Mouse (Mus musculus) leukemia stem cell, adult 10-12 weeks (primary cell): ENCODE data around the gene Rbpjl. TPM values are rescaled to one million over a fixed set of nuclear protein-coding genes. Genes with fewer than 3 reads are reported as not detected.

Source experiments
- polyA plus RNA-seq: library from polyadenylated mRNA; stranded (reverse); fragments of >175 nt; gene quantifications from 2 replicates; pipeline ENCODE4 v1.2.3, GENCODE M21; 2012; ENCODE audit warnings: low replicate concordance

Gene Rbpjl
- polyA plus RNA-seq = 0.09 and 0.25 TPM in 2 replicates

DNA sequence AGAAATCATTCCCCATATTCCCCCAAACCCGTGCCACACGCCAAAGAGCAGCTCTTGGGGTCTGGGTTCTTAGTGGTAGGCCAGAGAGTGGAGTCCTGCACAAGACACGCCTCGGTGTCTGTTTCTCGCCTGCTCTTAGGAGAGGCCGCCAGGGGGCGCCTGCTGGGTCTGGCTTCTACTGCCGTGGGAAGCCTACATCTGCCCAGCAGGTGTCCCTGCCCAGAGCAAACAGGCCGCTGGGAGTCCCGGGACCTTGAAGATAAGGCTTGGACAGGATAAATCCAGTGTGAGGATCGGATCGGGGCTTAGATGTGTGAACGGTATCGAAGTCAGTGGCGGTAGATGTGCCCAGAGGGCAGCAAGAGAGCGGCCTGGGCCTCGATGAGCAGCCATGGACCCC, at the start of gene Rbpjl:
TSS of gene Rbpjl (plus strand) at position 236 of the 400 bp plus-strand sequence.

DNA sequence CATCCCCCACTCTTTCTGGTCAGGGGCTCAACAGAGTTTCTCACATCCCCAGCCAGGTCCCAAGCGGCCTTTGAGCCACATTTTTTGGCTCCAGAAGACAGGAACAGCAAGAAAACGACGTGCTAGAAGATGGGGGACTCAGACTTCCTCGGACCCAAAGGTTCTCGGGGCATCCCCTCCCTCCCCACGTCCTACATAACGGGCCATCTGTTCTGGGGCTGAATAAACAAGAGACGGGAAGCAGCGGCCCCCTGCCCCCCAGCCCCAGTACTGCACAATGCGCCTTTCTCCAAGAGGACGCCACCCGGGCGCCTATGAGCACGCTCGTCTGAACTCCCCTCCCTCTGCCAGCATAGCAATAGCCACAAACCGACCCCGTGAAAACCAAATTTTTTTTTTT, 13.9 kb upstream of the Rbpjl start, which contains the start of gene Slpi:
TSS of gene Slpi (minus strand) at position 76 of the 400 bp plus-strand sequence.

GRCm38 (mm10) chr2:164405060-164405459, 2.1 kb downstream of the Rbpjl start, which contains the start of gene Matn4:
Gene Matn4, minus strand, starts transcription at chr2:164405160.

GRCm38 (mm10) chr2:164443460-164444000, 40.6 kb downstream of the Rbpjl start, which contains the start of gene Sdc4:
Gene Sdc4, minus strand, starts transcription at chr2:164443887.

GRCm38 (mm10) chr2:164456864-164457300, 53.9 kb downstream of the Rbpjl start, which contains the start of gene Sys1:
Gene Sys1, plus strand, starts transcription at chr2:164456964.

GRCm38 (mm10) chr2:164460745-164461551, 58.0 kb downstream of the Rbpjl start, which contains the start of gene Gm20458:
Gene Gm20458, plus strand, starts transcription at chr2:164460967.

Other genes starting within 250 kb of the Rbpjl start
- gene Kcns1, start 232.0 kb upstream of the Rbpjl start, polyA plus RNA-seq = 0.08 and 0.16 TPM in 2 replicates
- not detected in 2 replicates for gene Wfdc5, start 220.4 kb upstream of the Rbpjl start, polyA plus RNA-seq
- 0.25 TPM in 1 of 2 replicates, not detected in the other for gene Wfdc12, start 212.5 kb upstream of the Rbpjl start, polyA plus RNA-seq
- gene Wfdc15a, start 203.0 kb upstream of the Rbpjl start, polyA plus RNA-seq = not detected in 2 replicates
- gene Wfdc15b, start 181.5 kb upstream of the Rbpjl start, polyA plus RNA-seq = not detected in 2 replicates
- not detected in 2 replicates for gene Svs2, start 164.7 kb upstream of the Rbpjl start, polyA plus RNA-seq
- gene Svs3b, start 146.5 kb upstream of the Rbpjl start, polyA plus RNA-seq = not detected in 2 replicates
- gene Svs4, start 124.7 kb upstream of the Rbpjl start, polyA plus RNA-seq = not detected in 2 replicates
- gene Svs3a, start 113.9 kb upstream of the Rbpjl start, polyA plus RNA-seq = not detected in 2 replicates
- gene Svs6, start 86.4 kb upstream of the Rbpjl start, polyA plus RNA-seq = not detected in 2 replicates
- gene Svs5, start 70.4 kb upstream of the Rbpjl start, polyA plus RNA-seq = not detected in 2 replicates
- gene Slpi, start 14.0 kb upstream of the Rbpjl start, polyA plus RNA-seq = 5.2 and 16.4 TPM in 2 replicates
- 0.07 TPM in 1 of 2 replicates, not detected in the other for gene Matn4, start 2.0 kb downstream of the Rbpjl start, polyA plus RNA-seq
- 1.4 and 10.9 TPM in 2 replicates for gene Sdc4, start 40.7 kb downstream of the Rbpjl start, polyA plus RNA-seq
- 222 and 239 TPM in 2 replicates for gene Sys1, start 53.8 kb downstream of the Rbpjl start, polyA plus RNA-seq
- 0.17 and 0.94 TPM in 2 replicates for gene Gm20458, start 57.8 kb downstream of the Rbpjl start, polyA plus RNA-seq
- gene Trp53tg5, start 70.6 kb downstream of the Rbpjl start, polyA plus RNA-seq = not detected in 2 replicates
- gene Dbndd2, start 83.0 kb downstream of the Rbpjl start, polyA plus RNA-seq = 15.3 and 25.0 TPM in 2 replicates
- 173 and 257 TPM in 2 replicates for gene Pigt, start 94.4 kb downstream of the Rbpjl start, polyA plus RNA-seq
- gene Wfdc2, start 159.3 kb downstream of the Rbpjl start, polyA plus RNA-seq = not detected in 2 replicates
- gene Spint3, start 170.3 kb downstream of the Rbpjl start, polyA plus RNA-seq = not detected in 2 replicates
- gene Wfdc6a, start 182.3 kb downstream of the Rbpjl start, polyA plus RNA-seq = not detected in 2 replicates
- gene Eppin, start 190.5 kb downstream of the Rbpjl start, polyA plus RNA-seq = not detected in 2 replicates
- gene Wfdc6b, start 210.4 kb downstream of the Rbpjl start, polyA plus RNA-seq = not detected in 2 replicates
- gene Wfdc8, start 210.5 kb downstream of the Rbpjl start, polyA plus RNA-seq = not detected in 2 replicates
- not detected in 2 replicates for gene Wfdc16, start 235.7 kb downstream of the Rbpjl start, polyA plus RNA-seq